ENCODE assay signal across 8 mouse cellular contexts in the genomic region with DNA sequence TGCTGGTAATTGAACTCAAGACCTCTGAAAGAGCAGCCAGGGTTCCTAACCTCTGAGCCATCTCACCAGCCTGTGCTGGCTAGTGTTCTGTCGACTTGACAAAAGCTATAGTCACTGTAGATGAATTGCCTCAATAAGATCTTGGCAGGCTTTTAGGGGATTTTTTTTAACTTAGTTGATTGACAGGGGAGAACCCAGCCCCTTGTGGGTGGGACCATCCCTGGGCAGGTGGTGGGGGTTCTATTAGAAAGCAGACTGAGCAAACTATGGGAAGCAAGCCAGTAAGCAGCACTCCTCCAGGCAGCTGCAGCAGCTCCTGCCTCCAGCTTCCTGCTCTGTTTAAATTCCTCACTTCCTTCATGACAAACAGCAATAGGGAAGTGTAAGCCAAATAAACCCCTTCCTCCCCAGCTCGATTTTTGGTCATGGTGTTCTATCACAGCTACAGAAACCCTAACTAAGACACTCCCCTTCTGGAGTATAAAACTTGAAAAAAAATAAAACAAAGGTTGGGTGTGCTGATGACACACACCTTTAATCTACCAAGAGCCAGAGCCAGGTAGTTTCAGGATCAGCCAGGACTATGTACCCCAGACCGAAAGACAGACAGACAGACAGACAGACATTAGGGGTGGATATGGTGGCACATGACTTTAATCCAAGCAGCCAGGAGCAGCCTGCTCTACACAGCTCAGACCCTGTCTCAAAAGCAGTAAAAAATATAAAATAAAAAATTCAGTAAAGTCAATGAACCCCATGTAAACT. TPM values are rescaled to one million over a fixed set of nuclear protein-coding genes. Genes with fewer than 3 reads are reported as not detected.
DNase-seq lines count a peak whose midpoint lies in the region; ATAC-seq and TF ChIP-seq lines count a peak whose summit lies in the region.

No protein-coding gene starts in this region.

- H3K9ac ChIP-seq in forebrain, embryonic 13.5 days, result no peak overlapping the region

- ATAC-seq in forebrain, embryonic 13.5 days, result peak; percentile 86
- no peak for ATAC-seq in inflammation-experienced regulatory T-cells, adult 6 months

- H3K4me2 ChIP-seq in forebrain, embryonic 13.5 days, result no peak overlapping the region

- WGBS in heart, embryonic 10.5 days, result 84% methylated on average over 3 of the region's 3 CpGs
- 75% methylated on average over 3 of the region's 3 CpGs for WGBS in forebrain, embryonic 13.5 days
- WGBS in kidney, adult 2 months, result 59% methylated on average over 3 of the region's 3 CpGs

- no peaks in the 10 kb centered on the region for H3K27me3 ChIP-seq in heart, embryonic 10.5 days (ENCODE audit: insufficient read depth, poor library complexity, severe bottlenecking)
- H3K27me3 ChIP-seq in forebrain, embryonic 13.5 days, result no peaks in the 10 kb centered on the region
- no peaks in the 10 kb centered on the region for H3K27me3 ChIP-seq in kidney, adult 2 months (replicated peaks; ENCODE audit: control insufficient read depth, insufficient read depth, low read length)

- H3K36me3 ChIP-seq in heart, embryonic 10.5 days, result peaks cover 28% of the 10 kb centered on the region
- peaks cover 32% of the 10 kb centered on the region for H3K36me3 ChIP-seq in forebrain, embryonic 13.5 days (ENCODE audit: poor library complexity, severe bottlenecking)
- H3K36me3 ChIP-seq in kidney, adult 2 months (ENCODE audit: control insufficient read depth, insufficient read depth, low read length), result no peaks in the 10 kb centered on the region; the same call in 1 of the 2 replicates

- H3K4me3 ChIP-seq in heart, embryonic 10.5 days, result no peak overlapping the region
- H3K4me3 ChIP-seq in forebrain, embryonic 13.5 days, result no peak overlapping the region
- H3K4me3 ChIP-seq in kidney, adult 2 months (ENCODE audit: insufficient read depth, low read depth, low read length), result no peak overlapping the region

- H3K9me3 ChIP-seq in heart, embryonic 10.5 days, result no peaks in the 10 kb centered on the region
- H3K9me3 ChIP-seq in forebrain, embryonic 13.5 days (replicated peaks), result peaks cover 3% of the 10 kb centered on the region; the same call in 1 of the 2 replicates

- no peak for TF ChIP-seq POLR2A in kidney, adult 2 months (IDR thresholded peaks at IDR 0.05; ENCODE audit: low read depth, low read length)

- peak; percentile 97 for DNase-seq in heart, adult 11 months
- no peak for DNase-seq in heart, embryonic 10.5 days (ENCODE audit: low spot score)
- DNase-seq in A20 (ENCODE audit: low read depth, low spot score), result peak; percentile 57
- peak; percentile 38 for DNase-seq in kidney, adult 2 months
- DNase-seq in lung, postnatal 36 days, result peak; percentile 76
- no peak for DNase-seq in urinary bladder, postnatal 10 days (ENCODE audit: low spot score)

- no peak overlapping the region for H3K27ac ChIP-seq in heart, embryonic 10.5 days
- peak overlapping the region; percentile 27 for H3K27ac ChIP-seq in forebrain, embryonic 13.5 days
- 0 out of 2 replicates have a peak overlapping the region, but pooled peaks have one; percentile 6 for H3K27ac ChIP-seq in kidney, adult 2 months (ENCODE audit: insufficient read depth, low read depth, low read length)

- H3K4me1 ChIP-seq in heart, embryonic 10.5 days, result peaks cover 7% of the 10 kb centered on the region
- 0 out of 2 replicates have a peak, but pooled peaks cover 4% of the 10 kb centered on the region for H3K4me1 ChIP-seq in forebrain, embryonic 13.5 days
- no peaks in the 10 kb centered on the region; the same call in 1 of the 2 replicates for H3K4me1 ChIP-seq in kidney, adult 2 months (ENCODE audit: control insufficient read depth, insufficient read depth, low read length)

- TF ChIP-seq CTCF in kidney, adult 2 months (conservative IDR thresholded peaks at IDR 0.05; ENCODE audit: insufficient read depth, insufficient read length, low read depth, low read length), result no peak

RNA-seq across cellular contexts. Expression of a gene that starts 13.6 kb away (rescaled TPM):
- 40.1 and 43.5 TPM in 2 replicates for polyA plus RNA-seq in heart, embryonic 10.5 days (2016; fragmentation: Nextera tagmentation; extraction: Ambion mirVana)
- polyA plus RNA-seq in forebrain, embryonic 13.5 days (2015; fragmentation: Nextera tagmentation; extraction: Ambion mirVana), result 55.9 and 60.1 TPM in 2 replicates
- 23.5 and 28.1 TPM in 2 replicates for polyA plus RNA-seq in kidney, adult 2 months (2012; rRNA removed)
- 10 to 100 TPM; 51.8 to 74.2 (median 57.7) TPM for polyA plus RNA-seq in inflammation-experienced regulatory T-cells, adult 6 months (2017; shearing (Covaris generic))

Comparison
In these comparisons a context has a peak if more than half of its experiments do, and no peak if none do; other contexts are left out.
1. DNase-seq: peak in heart, adult 11 months (single experiment), A20 (single experiment), kidney, adult 2 months (single experiment) and lung, postnatal 36 days (single experiment); none in heart, embryonic 10.5 days (single experiment) and urinary bladder, postnatal 10 days (single experiment).